In genomic region chr2:80056062-80056461, GRCm38 (mm10) we compare ENCODE assay signal across 15 mouse cellular contexts.
"Had no signal": no experiment of that assay in that cellular context is flagged by ENCODE, and none has a peak within 500 bp of the region (broad histone marks: within the 10 kb centered on the region; RNA-seq: fewer than 3 reads in every experiment).

No protein-coding gene starts in this region.

- H3K27me3 ChIP-seq: neural tube, embryonic 15.5 days; stomach, embryonic 15.5 days had no signal

- H3K4me3 ChIP-seq: neural tube, embryonic 15.5 days; stomach, embryonic 15.5 days had no signal

- H3K36me3 ChIP-seq: neural tube, embryonic 15.5 days; stomach, embryonic 15.5 days had no signal

- H3K4me1 ChIP-seq: neural tube, embryonic 15.5 days; stomach, embryonic 15.5 days had no signal

- H3K9ac ChIP-seq: neural tube, embryonic 15.5 days; stomach, embryonic 15.5 days had no signal

- H3K9me3 ChIP-seq: neural tube, embryonic 15.5 days; stomach, embryonic 15.5 days had no signal

- H3K27ac ChIP-seq: neural tube, embryonic 15.5 days; stomach, embryonic 15.5 days; stomach, postnatal 0 days had no signal

- H3K4me2 ChIP-seq: neural tube, embryonic 15.5 days; stomach, embryonic 15.5 days had no signal

- DNase-seq: retina, postnatal 1 day; right cerebral cortex, adult 18-20 months; right cerebral cortex, postnatal 14 days; right cerebral cortex, postnatal 25 days; right cerebral cortex, postnatal 4 days; spleen, adult 18-20 months; thymus, adult 18-20 months; thymus, adult 2 months; thymus, postnatal 14 days; thymus, postnatal 25 days; thymus, postnatal 36 days; thymus, postnatal 4 days had no signal
